Mouse (Mus musculus): ENCODE measurements around the gene Olfr686. TPM values are rescaled to one million over a fixed set of nuclear protein-coding genes. Genes with fewer than 3 reads are reported as not detected.

Gene Olfr686
- not detected in 2 replicates for total RNA-seq (2021)
- long read RNA-seq, result 0 reads

- no peak for DNase-seq
Measured at GRCm38 (mm10) chr7:105207385-105207784, at the start of gene Olfr686. Gene Olfr686, minus strand, starts transcription at chr7:105207485.

- DNase-seq, result peak; percentile 56
Measured at GRCm38 (mm10) chr7:105256656-105257055, 49.4 kb upstream of the Olfr686 start.

GRCm38 (mm10) chr7:105248197-105248596 lies 40.9 kb upstream of the Olfr686 start:
- no peak for DNase-seq

GRCm38 (mm10) chr7:105247671-105248070 lies 40.4 kb upstream of the Olfr686 start:
- no peak for DNase-seq

- DNase-seq, result no peak
Measured at GRCm38 (mm10) chr7:105229386-105229785, 22.1 kb upstream of the Olfr686 start.

GRCm38 (mm10) chr7:105228138-105228537 lies 20.9 kb upstream of the Olfr686 start:
- no peak for DNase-seq

GRCm38 (mm10) chr7:105226703-105227102 lies 19.4 kb upstream of the Olfr686 start:
- no peak for DNase-seq

- DNase-seq, result no peak
Measured at GRCm38 (mm10) chr7:105226072-105226471, 18.8 kb upstream of the Olfr686 start.

- no peak for DNase-seq
Measured at GRCm38 (mm10) chr7:105218281-105218680, 11.0 kb upstream of the Olfr686 start.

GRCm38 (mm10) chr7:105214761-105215160 lies 7.5 kb upstream of the Olfr686 start:
- DNase-seq, result no peak

GRCm38 (mm10) chr7:105185912-105186311 lies 21.4 kb downstream of the Olfr686 start, which contains the start of gene Olfr685:
Gene Olfr685, minus strand, starts transcription at chr7:105186012.
- no peak for DNase-seq

GRCm38 (mm10) chr7:105170773-105171172 lies 36.5 kb downstream of the Olfr686 start:
- DNase-seq, result no peak

GRCm38 (mm10) chr7:105163553-105163952 lies 43.7 kb downstream of the Olfr686 start, which contains the start of gene Olfr684:
Gene Olfr684, minus strand, starts transcription at chr7:105163653.
- DNase-seq, result no peak

Other genes starting within 250 kb of the Olfr686 start
- gene Olfr670, start 244.9 kb downstream of the Olfr686 start, total RNA-seq (2021), result not detected in 2 replicates
- gene Olfr671, start 228.4 kb downstream of the Olfr686 start, total RNA-seq (2021), result not detected in 2 replicates
- gene Olfr672, start 205.5 kb downstream of the Olfr686 start, total RNA-seq (2021), result not detected in 2 replicates
- not detected in 2 replicates for gene Olfr675, start 179.0 kb downstream of the Olfr686 start, total RNA-seq (2021)
- not detected in 2 replicates for gene Olfr676, start 174.8 kb downstream of the Olfr686 start, total RNA-seq (2021)
- gene Olfr677, start 156.1 kb downstream of the Olfr686 start, total RNA-seq (2021), result not detected in 2 replicates
- not detected in 2 replicates for gene Olfr678, start 143.0 kb downstream of the Olfr686 start, total RNA-seq (2021)
- not detected in 2 replicates for gene Olfr679, start 126.3 kb downstream of the Olfr686 start, total RNA-seq (2021)
- gene Olfr680-ps1, start 114.7 kb downstream of the Olfr686 start, total RNA-seq (2021), result not detected in 2 replicates
- gene Olfr681, start 90.6 kb downstream of the Olfr686 start, total RNA-seq (2021), result not detected in 2 replicates
- not detected in 2 replicates for gene Olfr683, start 60.5 kb downstream of the Olfr686 start, total RNA-seq (2021)
- gene Olfr684, start 43.8 kb downstream of the Olfr686 start, total RNA-seq (2021), result not detected in 2 replicates
- gene Olfr685, start 21.5 kb downstream of the Olfr686 start, total RNA-seq (2021), result not detected in 2 replicates
- gene Olfr688, start 80.6 kb upstream of the Olfr686 start, total RNA-seq (2021), result not detected in 2 replicates
- gene Olfr689, start 103.7 kb upstream of the Olfr686 start, total RNA-seq (2021), result not detected in 2 replicates
- not detected in 2 replicates for gene Olfr690, start 126.6 kb upstream of the Olfr686 start, total RNA-seq (2021)
- gene Olfr691, start 134.8 kb upstream of the Olfr686 start, total RNA-seq (2021), result not detected in 2 replicates
- not detected in 2 replicates for gene Olfr692, start 160.7 kb upstream of the Olfr686 start, total RNA-seq (2021)
- not detected in 2 replicates for gene Gm5901, start 167.6 kb upstream of the Olfr686 start, total RNA-seq (2021)
- gene Fam160a2, start 192.6 kb upstream of the Olfr686 start, total RNA-seq (2021), result 33.2 and 33.3 TPM in 2 replicates
- gene Cnga4, start 197.1 kb upstream of the Olfr686 start, total RNA-seq (2021), result not detected in 2 replicates
- gene Cckbr, start 218.2 kb upstream of the Olfr686 start, total RNA-seq (2021), result not detected in 2 replicates